Mouse (Mus musculus): ENCODE measurements at regions not wholly inside any gene's neighbourhood (a gene's known extent, or its start where the extent isn't known, plus 50 kb on each side); places are given as distances from the start of the nearest gene placed in this dataset.
A peak's percentile ranks its signal among the peaks of the same experiment; 100 is the strongest.

- H3K27me3 ChIP-seq (ENCODE audit: control insufficient read depth, insufficient read depth, low read length) = peaks cover 9% of the 10 kb centered on the region
- H3K4me3 ChIP-seq (ENCODE audit: low read depth, low read length) = no peak overlapping the region
- no peak overlapping the region for H3K27ac ChIP-seq (ENCODE audit: low read depth)
- DNase-seq (ENCODE audit: low spot score) (no peak), ATAC-seq (ENCODE audit: insufficient read depth, low read depth) (no peak)
- H3K9ac ChIP-seq (replicated peaks; ENCODE audit: low read depth, low read length) = no peak overlapping the region
- H3K4me2 ChIP-seq (ENCODE audit: low read depth, low read length) = peak overlapping the region; percentile 21; the same call in 1 of the 2 replicates
- H3K4me1 ChIP-seq (ENCODE audit: control insufficient read depth, insufficient read depth) = no peaks in the 10 kb centered on the region
- 35% methylated on average over 13 of the region's 13 CpGs for WGBS
- no peaks in the 10 kb centered on the region for H3K36me3 ChIP-seq (replicated peaks; ENCODE audit: control insufficient read depth, insufficient read depth, low read length)
- H3K9me3 ChIP-seq (replicated peaks; ENCODE audit: control insufficient read depth, low read length) = no peaks in the 10 kb centered on the region
- no peak for TF ChIP-seq CTCF (IDR thresholded peaks at IDR 0.05; ENCODE audit: low read depth)
- no peak for TF ChIP-seq EP300 (IDR thresholded peaks at IDR 0.05; ENCODE audit: low read depth)
These were observed 53.0 kb downstream of the Hoxa1 start for GRCm38 (mm10) chr6:52105031-52105593.

GRCm38 (mm10) chr6:52104141-52104540, 54.0 kb downstream of the Hoxa1 start:
- H3K4me3 ChIP-seq (ENCODE audit: low read depth, low read length) = no peak overlapping the region
- H3K27me3 ChIP-seq (ENCODE audit: control insufficient read depth, insufficient read depth, low read length) = peaks cover 9% of the 10 kb centered on the region
- no peaks in the 10 kb centered on the region for H3K4me1 ChIP-seq (ENCODE audit: control insufficient read depth, insufficient read depth)
- no peak overlapping the region for H3K9ac ChIP-seq (replicated peaks; ENCODE audit: low read depth, low read length)
- TF ChIP-seq EP300 (IDR thresholded peaks at IDR 0.05; ENCODE audit: low read depth) (no peak), CTCF (IDR thresholded peaks at IDR 0.05; ENCODE audit: low read depth) (no peak)
- no peaks in the 10 kb centered on the region for H3K36me3 ChIP-seq (replicated peaks; ENCODE audit: control insufficient read depth, insufficient read depth, low read length)
- 86% methylated on average over 11 of the region's 11 CpGs for WGBS
- ATAC-seq (ENCODE audit: insufficient read depth, low read depth) (no peak), DNase-seq (ENCODE audit: low spot score) (no peak)
- no peak overlapping the region for H3K27ac ChIP-seq (ENCODE audit: low read depth)
- no peaks in the 10 kb centered on the region for H3K9me3 ChIP-seq (replicated peaks; ENCODE audit: control insufficient read depth, low read length)
- no peak overlapping the region for H3K4me2 ChIP-seq (ENCODE audit: low read depth, low read length)

- ATAC-seq (ENCODE audit: insufficient read depth, low read depth) (no peak), DNase-seq (ENCODE audit: low spot score) (no peak)
- no peaks in the 10 kb centered on the region for H3K36me3 ChIP-seq (replicated peaks; ENCODE audit: control insufficient read depth, insufficient read depth, low read length)
- TF ChIP-seq CTCF (IDR thresholded peaks at IDR 0.05; ENCODE audit: low read depth) (no peak), EP300 (IDR thresholded peaks at IDR 0.05; ENCODE audit: low read depth) (no peak)
- H3K4me1 ChIP-seq (ENCODE audit: control insufficient read depth, insufficient read depth) = no peaks in the 10 kb centered on the region
- H3K9me3 ChIP-seq (replicated peaks; ENCODE audit: control insufficient read depth, low read length) = no peaks in the 10 kb centered on the region
- H3K4me3 ChIP-seq (ENCODE audit: low read depth, low read length) = no peak overlapping the region
- H3K9ac ChIP-seq (replicated peaks; ENCODE audit: low read depth, low read length) = no peak overlapping the region
- H3K27me3 ChIP-seq (ENCODE audit: control insufficient read depth, insufficient read depth, low read length) = peaks cover 9% of the 10 kb centered on the region
- WGBS = 83% methylated on average over 7 of the region's 7 CpGs
- no peak overlapping the region for H3K4me2 ChIP-seq (ENCODE audit: low read depth, low read length)
- no peak overlapping the region for H3K27ac ChIP-seq (ENCODE audit: low read depth)
These were observed 54.5 kb downstream of the Hoxa1 start for GRCm38 (mm10) chr6:52103661-52104060.

- DNase-seq (ENCODE audit: low spot score) (no peak), ATAC-seq (ENCODE audit: insufficient read depth, low read depth) (no peak)
- WGBS = 53% methylated on average over 8 of the region's 8 CpGs
- H3K9me3 ChIP-seq (replicated peaks; ENCODE audit: control insufficient read depth, low read length) = no peaks in the 10 kb centered on the region
- no peaks in the 10 kb centered on the region for H3K4me1 ChIP-seq (ENCODE audit: control insufficient read depth, insufficient read depth)
- H3K9ac ChIP-seq (replicated peaks; ENCODE audit: low read depth, low read length) = no peak overlapping the region
- H3K4me3 ChIP-seq (ENCODE audit: low read depth, low read length) = no peak overlapping the region
- TF ChIP-seq EP300 (IDR thresholded peaks at IDR 0.05; ENCODE audit: low read depth) (no peak), CTCF (IDR thresholded peaks at IDR 0.05; ENCODE audit: low read depth) (no peak)
- no peaks in the 10 kb centered on the region for H3K36me3 ChIP-seq (replicated peaks; ENCODE audit: control insufficient read depth, insufficient read depth, low read length)
- peaks cover 9% of the 10 kb centered on the region for H3K27me3 ChIP-seq (ENCODE audit: control insufficient read depth, insufficient read depth, low read length)
- no peak overlapping the region for H3K27ac ChIP-seq (ENCODE audit: low read depth)
- H3K4me2 ChIP-seq (ENCODE audit: low read depth, low read length) = no peak overlapping the region
These were observed 55.4 kb downstream of the Hoxa1 start for GRCm38 (mm10) chr6:52102699-52103098.

- TF ChIP-seq EP300 (IDR thresholded peaks at IDR 0.05; ENCODE audit: low read depth) (no peak), CTCF (IDR thresholded peaks at IDR 0.05; ENCODE audit: low read depth) (no peak)
- Histone ChIP-seq H3K27ac (ENCODE audit: low read depth) (no peak overlapping the region), H3K4me1 (ENCODE audit: control insufficient read depth, insufficient read depth) (no peaks in the 10 kb centered on the region), H3K36me3 (replicated peaks; ENCODE audit: control insufficient read depth, insufficient read depth, low read length) (no peaks in the 10 kb centered on the region), H3K4me3 (ENCODE audit: low read depth, low read length) (no peak overlapping the region), H3K4me2 (ENCODE audit: low read depth, low read length) (no peak overlapping the region), H3K9ac (replicated peaks; ENCODE audit: low read depth, low read length) (no peak overlapping the region), H3K27me3 (ENCODE audit: control insufficient read depth, insufficient read depth, low read length) (peaks cover 9% of the 10 kb centered on the region), H3K9me3 (replicated peaks; ENCODE audit: control insufficient read depth, low read length) (no peaks in the 10 kb centered on the region)
- DNase-seq (ENCODE audit: low spot score) (no peak), ATAC-seq (ENCODE audit: insufficient read depth, low read depth) (no peak)
- WGBS = 55% methylated on average over 8 of the region's 8 CpGs
These were observed 55.9 kb downstream of the Hoxa1 start for GRCm38 (mm10) chr6:52102179-52102578.

GRCm38 (mm10) chr6:52101209-52101608, 56.9 kb downstream of the Hoxa1 start:
- 81% methylated on average over 6 of the region's 6 CpGs for whole genome bisulfite sequencing
- Histone ChIP-seq H3K27ac (ENCODE audit: low read depth) (no peak overlapping the region), H3K9ac (replicated peaks; ENCODE audit: low read depth, low read length) (no peak overlapping the region), H3K4me1 (ENCODE audit: control insufficient read depth, insufficient read depth) (no peaks in the 10 kb centered on the region), H3K4me2 (ENCODE audit: low read depth, low read length) (no peak overlapping the region), H3K9me3 (replicated peaks; ENCODE audit: control insufficient read depth, low read length) (no peaks in the 10 kb centered on the region), H3K36me3 (replicated peaks; ENCODE audit: control insufficient read depth, insufficient read depth, low read length) (no peaks in the 10 kb centered on the region), H3K27me3 (ENCODE audit: control insufficient read depth, insufficient read depth, low read length) (peaks cover 5% of the 10 kb centered on the region), H3K4me3 (ENCODE audit: low read depth, low read length) (no peak overlapping the region)
- ATAC-seq (ENCODE audit: insufficient read depth, low read depth) (no peak), DNase-seq (ENCODE audit: low spot score) (no peak)
- no peak for TF ChIP-seq CTCF (IDR thresholded peaks at IDR 0.05; ENCODE audit: low read depth)
- no peak for TF ChIP-seq EP300 (IDR thresholded peaks at IDR 0.05; ENCODE audit: low read depth)

Measured in heart, postnatal 0 days (tissue).